Mouse (Mus musculus): ENCODE data around the gene Sesn1. TPM values are rescaled to one million over a fixed set of nuclear protein-coding genes. Genes with fewer than 3 reads are reported as not detected.
"Not testable (repeated sequence)": the region's sequence is repeated elsewhere in the genome, so short reads cannot be mapped to it uniquely, and the experiment has no call there.

The Sesn1 gene
- polyA plus RNA-seq, 1 experiment from 2014 or later = 30.5 TPM

DNA sequence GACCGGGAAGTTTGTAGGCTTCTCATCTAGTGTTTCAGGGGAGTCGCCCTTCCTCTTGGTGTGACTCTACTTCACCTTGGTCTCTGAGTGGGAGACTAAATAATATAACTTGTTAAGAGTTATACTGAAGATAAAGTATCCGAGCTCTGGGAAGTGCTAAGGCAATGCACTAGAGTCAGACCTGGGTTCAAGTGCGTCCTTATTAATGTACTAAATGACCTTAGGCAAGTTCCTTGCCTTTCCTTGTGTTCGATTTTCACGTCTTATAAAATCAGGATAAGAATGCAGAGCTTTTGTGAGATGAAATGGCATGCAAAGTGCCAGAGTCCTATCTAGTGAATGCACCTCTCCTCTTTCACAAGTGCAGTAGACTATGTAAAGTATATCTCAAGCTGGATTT is 2.8 kb downstream of the Sesn1 start:
- Histone ChIP-seq H3K9me3 (ENCODE audit: low read depth, low read length) (no peaks in the 10 kb centered on the region), H3K4me2 (peak overlapping the region; percentile 81), H3K9ac (no peak overlapping the region), H3K4me1 (ENCODE audit: insufficient read depth) (peaks cover 14% of the 10 kb centered on the region), H3K36me3 (ENCODE audit: insufficient read depth) (no peaks in the 10 kb centered on the region), H3K4me3 (ENCODE audit: low read depth, low read length) (peak overlapping the region; percentile 69), H3K27ac (ENCODE audit: low read depth) (no peak overlapping the region), H3K27me3 (ENCODE audit: insufficient read depth, low read length) (no peaks in the 10 kb centered on the region)
- DNase-seq (no peak), ATAC-seq (ENCODE audit: insufficient read depth) (no peak)
- 51% methylated on average over 6 of the region's 6 CpGs for WGBS
- no peak for TF ChIP-seq CTCF (IDR thresholded peaks at IDR 0.05; ENCODE audit: low read depth)

DNA sequence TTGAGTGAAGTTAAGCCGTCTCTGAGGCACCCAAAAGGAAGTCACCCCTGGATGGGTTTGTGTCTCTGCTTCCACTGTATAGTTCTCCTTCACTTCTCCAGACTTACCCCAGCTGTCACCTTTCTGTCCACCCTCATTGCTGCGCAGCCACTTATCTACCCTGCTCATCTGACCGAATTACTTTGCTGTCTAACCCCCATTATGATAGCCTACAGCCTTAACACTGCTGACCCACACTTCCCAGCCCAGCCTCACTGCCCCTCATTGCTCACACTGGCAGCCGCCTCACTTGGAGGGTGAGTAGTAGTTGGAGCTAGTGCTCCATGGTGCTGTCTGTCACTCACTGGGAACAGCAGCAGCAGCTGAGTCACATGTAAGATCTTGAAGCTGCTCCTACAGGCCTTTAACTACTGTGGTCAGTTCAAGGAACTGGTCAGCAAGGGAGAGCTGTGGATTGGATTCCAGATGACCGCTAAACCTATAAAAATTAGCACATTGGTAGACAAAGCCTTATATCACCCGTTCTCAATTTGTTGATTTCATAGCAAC is 4.6 kb downstream of the Sesn1 start:
- Histone ChIP-seq H3K4me2 (no peak overlapping the region), H3K4me3 (ENCODE audit: low read depth, low read length) (no peak overlapping the region), H3K4me1 (ENCODE audit: insufficient read depth) (peaks cover 14% of the 10 kb centered on the region), H3K27ac (ENCODE audit: low read depth) (no peak overlapping the region), H3K9me3 (ENCODE audit: low read depth, low read length) (no peaks in the 10 kb centered on the region), H3K36me3 (ENCODE audit: insufficient read depth) (no peaks in the 10 kb centered on the region), H3K9ac (no peak overlapping the region), H3K27me3 (ENCODE audit: insufficient read depth, low read length) (no peaks in the 10 kb centered on the region)
- ATAC-seq (ENCODE audit: insufficient read depth) (no peak), DNase-seq (no peak)
- no peak for TF ChIP-seq CTCF (IDR thresholded peaks at IDR 0.05; ENCODE audit: low read depth)
- WGBS = 84% methylated on average over 6 of the region's 6 CpGs

DNA sequence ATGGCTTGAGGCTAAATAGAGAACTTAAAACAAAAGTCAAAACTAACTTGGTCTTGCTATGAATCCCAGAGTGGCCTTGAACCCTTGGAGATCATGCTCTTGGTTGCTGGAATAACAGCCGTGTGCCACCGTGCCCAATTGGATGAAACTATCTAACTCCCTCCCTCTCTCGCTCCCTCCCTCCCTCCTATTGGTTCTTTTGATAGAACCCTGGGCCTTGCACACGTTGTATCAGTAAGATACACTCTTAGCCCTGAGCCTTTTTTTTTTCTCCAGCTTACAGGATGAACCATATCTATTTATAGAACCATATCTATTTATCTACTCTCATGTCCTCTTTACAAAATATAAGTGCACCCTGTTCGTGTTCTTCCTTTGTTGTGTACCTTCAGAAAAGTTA is 6.8 kb downstream of the Sesn1 start:
- ATAC-seq (ENCODE audit: insufficient read depth) = no peak
- H3K4me1 ChIP-seq (ENCODE audit: insufficient read depth) = peaks cover 14% of the 10 kb centered on the region
- H3K36me3 ChIP-seq (ENCODE audit: insufficient read depth) = no peaks in the 10 kb centered on the region
- no peaks in the 10 kb centered on the region for H3K9me3 ChIP-seq (ENCODE audit: low read depth, low read length)
- H3K27me3 ChIP-seq (ENCODE audit: insufficient read depth, low read length) = no peaks in the 10 kb centered on the region
- H3K9ac ChIP-seq = no peak overlapping the region
- H3K4me3 ChIP-seq (ENCODE audit: low read depth, low read length) = no peak overlapping the region
- H3K4me2 ChIP-seq = no peak overlapping the region
- no peak for TF ChIP-seq CTCF (IDR thresholded peaks at IDR 0.05; ENCODE audit: low read depth)
- no peak for DNase-seq
- H3K27ac ChIP-seq (ENCODE audit: low read depth) = no peak overlapping the region
- 72% methylated on average over 5 of the region's 5 CpGs for WGBS

DNA sequence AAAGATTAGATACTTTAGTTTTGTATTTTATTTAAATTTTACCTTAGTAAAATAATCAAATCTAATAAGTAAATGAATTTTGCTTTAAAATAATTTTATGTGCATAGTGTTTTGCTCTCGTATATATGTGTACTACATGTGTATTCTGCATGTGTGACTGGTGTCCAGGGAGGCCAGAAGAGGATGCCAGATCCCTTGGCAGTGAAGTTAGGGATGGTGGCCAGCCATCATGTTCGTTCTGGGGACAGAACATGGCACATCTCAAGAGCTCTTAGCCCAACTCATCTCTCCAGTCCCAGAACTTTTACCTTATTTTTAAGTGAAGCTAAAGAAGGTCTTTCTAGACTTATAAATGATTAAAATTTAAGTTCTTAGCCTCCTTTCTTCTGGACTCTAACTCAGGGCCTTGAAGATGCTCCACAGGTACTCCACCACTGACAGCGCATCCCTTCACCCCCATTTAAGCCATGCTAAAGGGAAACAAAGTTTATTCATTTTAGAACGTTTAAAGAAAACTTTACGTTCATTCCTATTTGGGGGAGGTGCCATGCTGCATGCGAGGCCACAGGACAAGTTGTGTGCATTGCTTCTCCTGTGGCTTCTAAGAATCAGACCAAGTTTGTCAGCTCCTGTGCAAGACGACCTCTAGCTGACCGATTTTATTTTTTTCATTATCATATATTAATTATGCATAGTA is 8.4 kb downstream of the Sesn1 start:
- ATAC-seq (ENCODE audit: insufficient read depth) (no peak), DNase-seq (no peak)
- TF ChIP-seq CTCF (IDR thresholded peaks at IDR 0.05; ENCODE audit: low read depth) = no peak
- no peaks in the 10 kb centered on the region for H3K9me3 ChIP-seq (ENCODE audit: low read depth, low read length)
- H3K4me3 ChIP-seq (ENCODE audit: low read depth, low read length) = no peak overlapping the region
- WGBS = 81% methylated on average over 8 of the region's 8 CpGs
- H3K27me3 ChIP-seq (ENCODE audit: insufficient read depth, low read length) = no peaks in the 10 kb centered on the region
- peaks cover 2% of the 10 kb centered on the region; the same call in 1 of the 2 replicates for H3K4me1 ChIP-seq (ENCODE audit: insufficient read depth)
- H3K36me3 ChIP-seq (ENCODE audit: insufficient read depth) = no peaks in the 10 kb centered on the region
- no peak overlapping the region for H3K9ac ChIP-seq
- no peak overlapping the region for H3K27ac ChIP-seq (ENCODE audit: low read depth)
- H3K4me2 ChIP-seq = no peak overlapping the region

DNA sequence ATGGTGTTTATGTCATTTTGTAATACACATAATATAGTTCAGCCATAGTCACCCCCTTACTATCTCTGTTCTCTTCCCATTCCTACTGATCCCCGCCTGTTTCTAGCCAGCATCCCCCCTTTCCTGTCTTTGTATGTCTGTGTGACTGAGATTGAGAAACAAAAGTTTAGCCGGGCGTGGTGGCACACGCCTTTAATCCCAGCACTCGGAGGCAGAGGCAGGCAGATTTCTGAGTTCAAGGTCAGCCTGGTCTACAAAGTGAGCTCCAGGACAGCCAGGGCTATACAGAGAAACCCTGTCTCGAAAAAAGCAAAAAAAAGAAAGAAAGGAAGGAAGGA is 9.0 kb downstream of the Sesn1 start:
- H3K36me3 ChIP-seq (ENCODE audit: insufficient read depth); H3K27me3 ChIP-seq (ENCODE audit: insufficient read depth, low read length); H3K27ac ChIP-seq (ENCODE audit: low read depth); H3K9me3 ChIP-seq (ENCODE audit: low read depth, low read length); H3K4me2 ChIP-seq; DNase-seq; ATAC-seq (ENCODE audit: insufficient read depth); H3K4me1 ChIP-seq (ENCODE audit: insufficient read depth); H3K9ac ChIP-seq; H3K4me3 ChIP-seq (ENCODE audit: low read depth, low read length): not testable (repeated sequence)
- WGBS = 84% methylated on average over 6 of the region's 6 CpGs

DNA sequence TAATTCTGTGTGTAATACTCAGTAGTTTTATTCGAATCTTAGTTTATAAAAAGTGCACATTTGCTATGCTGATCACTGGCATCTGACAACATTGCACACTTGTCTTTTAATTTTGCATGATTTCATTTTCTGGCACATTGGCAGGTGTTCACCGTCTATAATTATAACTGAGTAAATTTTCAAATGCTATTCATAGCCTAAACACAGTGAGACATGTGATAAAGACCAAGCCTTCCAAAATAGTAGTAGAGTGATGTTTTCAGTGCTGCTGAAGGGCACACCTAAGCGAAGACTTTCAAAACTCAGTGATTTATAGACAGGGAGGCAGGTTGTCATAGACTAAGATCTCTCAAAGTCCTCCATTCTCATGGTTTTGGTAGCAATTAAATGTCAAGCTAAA is 9.6 kb downstream of the Sesn1 start:
- Histone ChIP-seq H3K4me3 (ENCODE audit: low read depth, low read length) (no peak overlapping the region), H3K9me3 (ENCODE audit: low read depth, low read length) (no peaks in the 10 kb centered on the region), H3K4me1 (ENCODE audit: insufficient read depth) (no peaks in the 10 kb centered on the region), H3K27ac (ENCODE audit: low read depth) (no peak overlapping the region), H3K27me3 (ENCODE audit: insufficient read depth, low read length) (no peaks in the 10 kb centered on the region), H3K9ac (no peak overlapping the region), H3K36me3 (ENCODE audit: insufficient read depth) (no peaks in the 10 kb centered on the region), H3K4me2 (no peak overlapping the region)
- 78% methylated on average over 3 of the region's 3 CpGs for WGBS
- no peak for TF ChIP-seq CTCF (IDR thresholded peaks at IDR 0.05; ENCODE audit: low read depth)
- ATAC-seq (ENCODE audit: insufficient read depth) (no peak), DNase-seq (no peak)

DNA sequence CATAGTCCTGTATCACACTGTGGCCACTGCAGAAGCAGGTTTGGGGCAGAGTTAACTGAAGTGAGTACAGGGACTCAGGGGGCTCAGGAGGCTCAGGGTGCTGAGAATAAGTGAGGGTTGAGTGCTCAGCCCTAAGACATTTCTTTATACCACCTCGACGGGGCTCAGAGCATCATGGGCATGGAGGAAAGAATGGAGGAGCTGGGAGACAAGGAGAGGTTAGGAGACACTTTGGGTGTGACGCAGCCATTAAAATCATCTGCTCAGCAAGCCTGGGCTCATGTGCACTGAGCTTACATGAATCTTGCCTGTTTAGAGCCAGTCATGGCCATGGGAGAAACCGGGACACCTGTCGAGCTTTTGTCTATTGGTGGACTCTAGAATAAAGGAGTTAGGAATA is 10.7 kb downstream of the Sesn1 start:
- WGBS = 92% methylated on average over 5 of the region's 5 CpGs
- Histone ChIP-seq H3K27ac (ENCODE audit: low read depth) (no peak overlapping the region), H3K9me3 (ENCODE audit: low read depth, low read length) (no peaks in the 10 kb centered on the region), H3K36me3 (ENCODE audit: insufficient read depth) (no peaks in the 10 kb centered on the region), H3K9ac (no peak overlapping the region), H3K27me3 (ENCODE audit: insufficient read depth, low read length) (no peaks in the 10 kb centered on the region), H3K4me2 (no peak overlapping the region), H3K4me1 (ENCODE audit: insufficient read depth) (no peaks in the 10 kb centered on the region), H3K4me3 (ENCODE audit: low read depth, low read length) (no peak overlapping the region)
- ATAC-seq (ENCODE audit: insufficient read depth) (no peak), DNase-seq (no peak)
- TF ChIP-seq CTCF (IDR thresholded peaks at IDR 0.05; ENCODE audit: low read depth) = no peak

All from lung, embryonic 14.5 days (tissue).